Mouse (Mus musculus): Measurements from ENCODE around the gene Maml3. TPM values are rescaled to one million over a fixed set of nuclear protein-coding genes. Genes with fewer than 3 reads are reported as not detected.
A peak's percentile ranks its signal among the peaks of the same experiment; 100 is the strongest.

Gene Maml3
- polyA plus RNA-seq, 1 experiment from 2014 or later = 5.7 TPM

DNA sequence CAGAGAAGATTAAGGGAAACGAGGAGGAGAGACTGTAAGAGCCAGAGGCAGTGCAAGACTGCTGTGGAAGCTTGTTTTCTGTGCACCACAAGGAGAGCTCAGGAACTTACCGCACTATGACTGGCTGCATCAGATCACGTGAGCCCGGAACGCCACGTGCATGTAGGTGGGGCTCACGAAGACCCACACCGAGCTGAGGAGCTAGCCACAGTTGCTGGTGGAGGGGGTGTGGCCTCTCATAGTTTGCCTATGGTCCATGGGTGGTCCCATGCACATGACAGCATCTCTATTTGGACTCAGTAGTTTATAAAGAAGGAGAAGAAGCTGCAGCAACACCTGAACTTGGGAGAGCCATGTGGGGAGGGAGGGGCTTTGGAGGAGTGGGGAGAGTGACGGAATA is 152.6 kb downstream of the Maml3 start:
- ATAC-seq = peak; percentile 54
- WGBS = 83% methylated on average over 9 of the region's 9 CpGs
- H3K27ac ChIP-seq (ENCODE audit: low read length) = no peak overlapping the region

DNA sequence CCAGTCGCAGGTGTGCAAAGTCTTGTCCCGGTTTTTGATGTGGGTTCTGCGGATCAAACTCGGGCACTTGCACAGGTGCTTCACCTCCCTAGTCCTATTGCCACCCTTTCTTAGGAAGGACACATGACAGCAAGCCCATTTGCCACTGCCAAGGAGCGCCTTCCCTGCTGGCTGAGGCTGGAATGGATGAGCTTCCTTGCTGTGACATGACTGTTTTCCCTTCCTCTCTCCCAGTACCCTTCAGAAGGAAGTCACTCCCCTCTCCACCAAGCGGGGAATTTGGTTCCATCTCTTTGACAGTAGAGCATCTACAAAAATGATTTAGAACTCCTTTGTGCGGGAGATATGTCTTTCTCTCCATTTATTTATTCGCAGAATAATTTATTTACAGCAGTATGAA is 155.2 kb downstream of the Maml3 start:
- WGBS = 91% methylated on average over 8 of the region's 8 CpGs
- no peak for ATAC-seq
- no peak overlapping the region for H3K9ac ChIP-seq (ENCODE audit: low read depth, low read length)
- no peak overlapping the region for H3K4me3 ChIP-seq (ENCODE audit: low read depth, low read length)
- H3K27ac ChIP-seq (ENCODE audit: low read length) = no peak overlapping the region
- no peak overlapping the region for H3K4me2 ChIP-seq (ENCODE audit: low read length)
- no peaks in the 10 kb centered on the region for H3K27me3 ChIP-seq (ENCODE audit: control insufficient read depth, insufficient read depth, low read depth, low read length)
- H3K9me3 ChIP-seq (replicated peaks; ENCODE audit: control insufficient read depth, low read length, poor library complexity, severe bottlenecking) = no peaks in the 10 kb centered on the region
- 0 out of 2 replicates have a peak, but pooled peaks cover 2% of the 10 kb centered on the region for H3K4me1 ChIP-seq (ENCODE audit: control insufficient read depth, insufficient read depth, low read length)
- H3K36me3 ChIP-seq (ENCODE audit: control insufficient read depth, insufficient read depth, low read length) = no peaks in the 10 kb centered on the region

More for the DNA sequence above, 152.6 kb downstream of the Maml3 start:
- H3K9ac ChIP-seq (ENCODE audit: low read depth, low read length) = no peak overlapping the region
- no peaks in the 10 kb centered on the region for H3K36me3 ChIP-seq (ENCODE audit: control insufficient read depth, insufficient read depth, low read length)
- no peaks in the 10 kb centered on the region for H3K9me3 ChIP-seq (replicated peaks; ENCODE audit: control insufficient read depth, low read length, poor library complexity, severe bottlenecking)
- H3K4me1 ChIP-seq (ENCODE audit: control insufficient read depth, insufficient read depth, low read length) = 0 out of 2 replicates have a peak, but pooled peaks cover 2% of the 10 kb centered on the region
- H3K4me3 ChIP-seq (ENCODE audit: low read depth, low read length) = no peak overlapping the region
- no peaks in the 10 kb centered on the region for H3K27me3 ChIP-seq (ENCODE audit: control insufficient read depth, insufficient read depth, low read depth, low read length)
- H3K4me2 ChIP-seq (ENCODE audit: low read length) = no peak overlapping the region

- H3K4me1 ChIP-seq (ENCODE audit: control insufficient read depth, insufficient read depth, low read length) = no peaks in the 10 kb centered on the region
- ATAC-seq = no peak
- 79% methylated on average over 3 of the region's 3 CpGs for WGBS
- H3K27me3 ChIP-seq (ENCODE audit: control insufficient read depth, insufficient read depth, low read depth, low read length) = no peaks in the 10 kb centered on the region
- H3K4me3 ChIP-seq (ENCODE audit: low read depth, low read length) = no peak overlapping the region
- no peak overlapping the region for H3K4me2 ChIP-seq (ENCODE audit: low read length)
- H3K9ac ChIP-seq (ENCODE audit: low read depth, low read length) = 0 out of 2 replicates have a peak overlapping the region, but pooled peaks have one; percentile 30
- H3K27ac ChIP-seq (ENCODE audit: low read length) = no peak overlapping the region
- no peaks in the 10 kb centered on the region for H3K36me3 ChIP-seq (ENCODE audit: control insufficient read depth, insufficient read depth, low read length)
- H3K9me3 ChIP-seq (replicated peaks; ENCODE audit: control insufficient read depth, low read length, poor library complexity, severe bottlenecking) = no peaks in the 10 kb centered on the region
Measured at GRCm38 (mm10) chr3:51947168-51947567, 157.7 kb downstream of the Maml3 start.

DNA sequence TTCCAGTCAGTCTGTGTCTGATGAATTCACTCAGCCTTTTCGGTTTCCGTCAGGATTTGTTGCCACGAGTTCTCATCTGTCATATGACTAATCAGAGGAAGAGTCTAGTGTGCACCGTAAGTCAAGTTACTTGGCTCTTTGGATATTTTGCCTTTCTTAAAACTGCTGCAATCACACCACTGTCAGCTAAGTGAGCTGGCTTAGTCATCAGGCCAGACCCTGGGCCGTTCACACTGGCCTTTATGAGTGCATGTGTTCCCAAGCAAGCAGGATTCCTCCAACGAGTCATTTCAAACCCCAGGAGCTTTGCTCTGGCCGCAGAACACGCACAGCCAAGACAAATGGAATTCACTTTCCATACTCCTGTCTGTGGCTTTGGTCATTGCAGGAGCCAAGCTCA is 161.2 kb downstream of the Maml3 start:
- Histone ChIP-seq H3K4me2 (ENCODE audit: low read length) (no peak overlapping the region), H3K27me3 (ENCODE audit: control insufficient read depth, insufficient read depth, low read depth, low read length) (no peaks in the 10 kb centered on the region), H3K9ac (ENCODE audit: low read depth, low read length) (no peak overlapping the region), H3K36me3 (ENCODE audit: control insufficient read depth, insufficient read depth, low read length) (no peaks in the 10 kb centered on the region), H3K4me1 (ENCODE audit: control insufficient read depth, insufficient read depth, low read length) (no peaks in the 10 kb centered on the region), H3K9me3 (replicated peaks; ENCODE audit: control insufficient read depth, low read length, poor library complexity, severe bottlenecking) (no peaks in the 10 kb centered on the region), H3K27ac (ENCODE audit: low read length) (no peak overlapping the region), H3K4me3 (ENCODE audit: low read depth, low read length) (no peak overlapping the region)
- WGBS = 79% methylated on average over 8 of the region's 8 CpGs
- ATAC-seq = no peak

- Histone ChIP-seq H3K27ac (ENCODE audit: low read length) (no peak overlapping the region), H3K4me3 (ENCODE audit: low read depth, low read length) (no peak overlapping the region), H3K4me1 (ENCODE audit: control insufficient read depth, insufficient read depth, low read length) (no peaks in the 10 kb centered on the region), H3K4me2 (ENCODE audit: low read length) (no peak overlapping the region), H3K9ac (ENCODE audit: low read depth, low read length) (no peak overlapping the region), H3K27me3 (ENCODE audit: control insufficient read depth, insufficient read depth, low read depth, low read length) (no peaks in the 10 kb centered on the region), H3K9me3 (replicated peaks; ENCODE audit: control insufficient read depth, low read length, poor library complexity, severe bottlenecking) (no peaks in the 10 kb centered on the region), H3K36me3 (ENCODE audit: control insufficient read depth, insufficient read depth, low read length) (no peaks in the 10 kb centered on the region)
- ATAC-seq = peak; percentile 36; the same call in 1 of the 2 replicates
- 81% methylated on average over 8 of the region's 8 CpGs for WGBS
Measured at GRCm38 (mm10) chr3:51941781-51942180, 163.1 kb downstream of the Maml3 start.

DNA sequence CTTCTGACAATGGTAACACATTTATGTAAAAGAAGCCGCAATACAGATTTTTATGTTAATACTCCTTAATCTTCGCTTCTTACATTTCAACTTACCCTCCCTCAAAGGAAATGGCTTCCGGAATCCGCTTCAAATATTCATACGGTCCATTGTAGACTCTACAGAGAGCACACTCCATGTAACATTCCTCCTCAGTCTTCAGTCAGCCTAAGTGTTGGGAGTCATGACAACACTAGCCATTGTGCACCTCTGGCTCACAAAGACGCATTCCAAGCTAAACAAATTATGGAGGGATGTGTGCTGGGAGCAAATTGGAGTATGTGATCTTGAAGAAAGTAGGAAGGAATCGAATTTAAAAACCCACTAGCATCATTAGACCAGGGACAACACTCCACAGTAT is 165.0 kb downstream of the Maml3 start:
- H3K36me3 ChIP-seq (ENCODE audit: control insufficient read depth, insufficient read depth, low read length) = no peaks in the 10 kb centered on the region
- WGBS = 52% methylated on average over 7 of the region's 7 CpGs
- no peak for ATAC-seq

GRCm38 (mm10) chr3:51939054-51939453 is 165.8 kb downstream of the Maml3 start:
- Histone ChIP-seq H3K36me3 (ENCODE audit: control insufficient read depth, insufficient read depth, low read length) (no peaks in the 10 kb centered on the region), H3K4me3 (ENCODE audit: low read depth, low read length) (no peak overlapping the region), H3K4me1 (ENCODE audit: control insufficient read depth, insufficient read depth, low read length) (no peaks in the 10 kb centered on the region), H3K27me3 (ENCODE audit: control insufficient read depth, insufficient read depth, low read depth, low read length) (no peaks in the 10 kb centered on the region), H3K9me3 (replicated peaks; ENCODE audit: control insufficient read depth, low read length, poor library complexity, severe bottlenecking) (no peaks in the 10 kb centered on the region), H3K4me2 (ENCODE audit: low read length) (no peak overlapping the region), H3K9ac (ENCODE audit: low read depth, low read length) (no peak overlapping the region), H3K27ac (ENCODE audit: low read length) (no peak overlapping the region)
- no peak for ATAC-seq
- WGBS = 70% methylated on average over 5 of the region's 5 CpGs

More for the DNA sequence above, 165.0 kb downstream of the Maml3 start:
- Histone ChIP-seq H3K4me3 (ENCODE audit: low read depth, low read length) (no peak overlapping the region), H3K9me3 (replicated peaks; ENCODE audit: control insufficient read depth, low read length, poor library complexity, severe bottlenecking) (no peaks in the 10 kb centered on the region), H3K27ac (ENCODE audit: low read length) (no peak overlapping the region), H3K9ac (ENCODE audit: low read depth, low read length) (no peak overlapping the region), H3K4me2 (ENCODE audit: low read length) (no peak overlapping the region), H3K4me1 (ENCODE audit: control insufficient read depth, insufficient read depth, low read length) (no peaks in the 10 kb centered on the region), H3K27me3 (ENCODE audit: control insufficient read depth, insufficient read depth, low read depth, low read length) (no peaks in the 10 kb centered on the region)

DNA sequence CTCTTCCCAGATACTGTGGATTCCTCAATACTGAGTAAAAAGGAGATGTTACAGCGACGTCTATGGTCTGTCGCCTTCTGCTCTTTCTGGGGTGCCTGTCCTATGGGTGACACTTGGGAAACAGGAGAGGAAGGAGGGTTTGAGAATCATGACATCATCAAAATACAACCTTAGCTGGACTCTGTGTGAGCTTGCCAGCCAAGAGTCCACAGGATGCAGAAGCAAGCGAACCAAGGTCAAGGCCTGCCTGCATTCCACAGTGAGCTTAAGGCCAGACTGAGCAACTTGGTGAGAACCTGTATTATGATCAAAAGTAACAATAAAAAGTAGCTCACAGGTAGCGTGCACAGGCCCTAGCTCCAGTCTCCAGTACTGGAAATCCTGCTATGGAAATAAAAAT is 167.7 kb downstream of the Maml3 start:
- Histone ChIP-seq H3K27me3 (ENCODE audit: control insufficient read depth, insufficient read depth, low read depth, low read length) (no peaks in the 10 kb centered on the region), H3K4me2 (ENCODE audit: low read length) (no peak overlapping the region), H3K9ac (ENCODE audit: low read depth, low read length) (no peak overlapping the region), H3K4me3 (ENCODE audit: low read depth, low read length) (no peak overlapping the region), H3K27ac (ENCODE audit: low read length) (no peak overlapping the region), H3K9me3 (replicated peaks; ENCODE audit: control insufficient read depth, low read length, poor library complexity, severe bottlenecking) (no peaks in the 10 kb centered on the region), H3K4me1 (ENCODE audit: control insufficient read depth, insufficient read depth, low read length) (no peaks in the 10 kb centered on the region), H3K36me3 (ENCODE audit: control insufficient read depth, insufficient read depth, low read length) (no peaks in the 10 kb centered on the region)
- ATAC-seq = no peak
- 91% methylated on average over 5 of the region's 5 CpGs for WGBS

DNA sequence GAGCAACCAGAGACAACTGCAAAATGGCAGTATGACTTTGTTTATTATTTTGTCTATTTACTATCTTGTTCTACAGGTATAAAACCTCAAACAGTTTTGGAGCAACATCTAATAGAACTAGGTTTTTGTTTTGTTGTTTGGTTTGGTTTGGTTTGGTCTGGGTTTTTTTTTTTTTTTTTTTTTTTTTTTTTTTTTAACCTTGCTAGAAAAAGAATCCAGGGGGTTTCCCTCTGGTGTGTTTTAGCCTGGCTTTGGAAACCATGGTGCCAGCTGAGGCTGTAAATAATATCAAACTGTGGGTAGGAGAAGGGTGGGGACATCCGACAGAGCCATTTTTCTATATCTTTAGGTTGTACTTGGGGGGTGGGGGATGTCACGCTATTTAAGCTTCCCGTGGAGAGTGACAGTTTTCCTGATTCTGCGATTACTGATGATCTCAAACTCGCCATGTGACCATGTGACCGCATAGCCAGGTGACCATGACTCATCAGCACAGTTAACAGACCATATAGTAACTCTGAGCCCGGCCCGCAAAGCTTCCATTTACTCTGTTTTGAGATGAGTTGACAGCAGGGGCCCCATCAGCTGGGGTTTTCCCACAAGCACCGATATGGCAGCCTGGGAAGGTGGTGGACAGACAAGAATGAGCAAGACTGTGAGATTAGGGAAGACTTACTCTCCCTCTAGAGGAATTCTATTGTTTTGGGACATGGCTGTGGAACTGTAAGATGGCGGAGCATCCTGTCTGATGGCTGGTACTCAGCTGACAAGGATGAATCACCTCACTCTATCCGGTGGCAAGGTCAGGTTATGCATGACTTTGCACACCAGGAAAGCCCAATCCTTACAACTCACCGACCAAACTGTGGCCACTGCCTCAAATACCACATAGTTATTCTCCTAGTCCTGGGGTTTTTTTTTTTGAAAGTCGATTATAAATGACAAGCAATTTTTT is 170.1 kb downstream of the Maml3 start:
- H3K9me3 ChIP-seq (replicated peaks; ENCODE audit: control insufficient read depth, low read length, poor library complexity, severe bottlenecking) = no peaks in the 10 kb centered on the region
- no peaks in the 10 kb centered on the region for H3K4me1 ChIP-seq (ENCODE audit: control insufficient read depth, insufficient read depth, low read length)
- H3K4me3 ChIP-seq (ENCODE audit: low read depth, low read length) = no peak overlapping the region
- no peaks in the 10 kb centered on the region for H3K36me3 ChIP-seq (ENCODE audit: control insufficient read depth, insufficient read depth, low read length)
- H3K9ac ChIP-seq (ENCODE audit: low read depth, low read length) = no peak overlapping the region
- no peak overlapping the region for H3K27ac ChIP-seq (ENCODE audit: low read length)
- ATAC-seq = no peak
- no peaks in the 10 kb centered on the region for H3K27me3 ChIP-seq (ENCODE audit: control insufficient read depth, insufficient read depth, low read depth, low read length)
- no peak overlapping the region for H3K4me2 ChIP-seq (ENCODE audit: low read length)
- 91% methylated on average over 13 of the region's 13 CpGs for WGBS
